Mouse (Mus musculus) cerebellum, adult 11-12 months (tissue): ENCODE results near the gene Capg.
"Not testable (repeated sequence)": the region's sequence is repeated elsewhere in the genome, so short reads cannot be mapped to it uniquely, and the experiment has no call there.

Experiments
- DNase-seq: peaks from one replicate; pipeline ENCODE4 v3.0.0; 2022

Gene Capg

DNA sequence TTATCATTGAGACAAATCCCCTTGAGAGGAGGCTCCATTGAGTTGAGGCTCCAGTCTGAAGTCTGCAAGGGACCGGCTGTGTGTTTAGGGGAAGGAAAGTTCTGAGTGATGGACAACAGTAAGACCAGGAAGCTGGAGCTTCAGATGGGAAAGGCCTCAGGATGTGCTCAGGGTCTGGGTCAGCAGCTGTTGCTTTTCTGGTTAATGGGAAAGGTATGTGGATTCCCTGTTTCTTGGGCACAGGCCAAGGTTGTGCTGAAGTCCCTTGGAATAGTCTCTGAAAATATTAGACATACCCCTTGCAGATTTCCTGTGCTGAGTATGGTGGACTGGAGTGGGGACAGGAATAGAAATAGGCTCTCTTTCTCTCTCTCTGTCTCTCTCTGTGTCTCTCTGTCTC is 10.6 kb upstream of the Capg start:
- not testable (repeated sequence) for DNase-seq

DNA sequence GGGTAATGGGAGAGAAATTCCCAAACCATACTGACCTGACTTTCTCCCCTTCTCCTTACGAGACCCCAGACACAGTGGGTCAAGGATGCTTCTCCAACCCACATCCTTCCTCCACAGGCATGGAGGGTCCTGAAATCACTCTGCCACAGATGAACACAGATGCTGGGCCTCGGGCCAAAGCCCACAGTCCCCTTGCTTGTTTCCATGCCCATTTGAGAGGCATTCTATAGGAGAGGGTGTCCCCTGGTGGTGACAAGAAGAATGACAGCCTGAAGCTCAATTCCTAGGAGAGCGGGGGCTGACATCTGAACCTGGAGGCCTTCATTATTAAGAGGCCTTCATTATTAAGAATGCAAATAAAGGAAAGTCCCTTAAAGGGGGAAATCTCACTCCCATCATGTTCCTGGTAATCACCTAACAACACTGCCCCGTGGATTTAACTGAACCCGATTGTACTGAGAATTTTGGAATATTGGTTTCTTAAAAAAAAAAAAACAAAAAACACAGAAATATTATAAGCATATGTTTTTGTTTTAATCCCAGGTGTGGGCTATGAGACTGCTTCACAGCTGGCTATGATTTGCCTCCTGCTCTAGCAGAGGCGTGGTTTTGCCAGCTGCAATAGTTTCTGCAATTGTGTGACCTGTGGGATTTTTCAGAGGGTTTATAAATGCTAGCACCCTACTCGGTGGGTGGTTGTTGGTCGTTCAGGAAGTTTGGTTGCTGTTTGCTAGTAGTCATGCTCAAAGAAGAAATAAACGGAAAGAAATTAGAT is 10.0 kb upstream of the Capg start:
- DNase-seq, result peak; percentile 61

DNA sequence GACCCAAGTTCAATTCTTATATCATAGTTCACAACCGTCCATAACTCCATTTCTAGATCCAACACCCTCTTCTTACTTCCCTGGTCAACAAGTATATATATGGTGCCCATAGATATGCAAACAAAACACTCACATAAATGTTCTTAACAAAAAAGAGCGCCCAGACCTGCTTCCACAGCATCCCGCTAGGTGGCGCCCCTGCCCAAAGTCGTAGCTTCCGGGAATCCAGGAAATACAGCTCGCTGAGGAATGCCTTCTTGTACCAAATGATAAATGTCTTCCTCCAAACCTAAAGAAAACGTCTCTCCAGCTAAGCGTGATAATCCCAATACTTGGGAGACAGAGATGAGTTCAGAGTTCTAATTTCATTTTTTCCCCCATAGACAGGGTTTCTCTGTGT is 9.0 kb upstream of the Capg start:
- DNase-seq, result peak; percentile 65

DNA sequence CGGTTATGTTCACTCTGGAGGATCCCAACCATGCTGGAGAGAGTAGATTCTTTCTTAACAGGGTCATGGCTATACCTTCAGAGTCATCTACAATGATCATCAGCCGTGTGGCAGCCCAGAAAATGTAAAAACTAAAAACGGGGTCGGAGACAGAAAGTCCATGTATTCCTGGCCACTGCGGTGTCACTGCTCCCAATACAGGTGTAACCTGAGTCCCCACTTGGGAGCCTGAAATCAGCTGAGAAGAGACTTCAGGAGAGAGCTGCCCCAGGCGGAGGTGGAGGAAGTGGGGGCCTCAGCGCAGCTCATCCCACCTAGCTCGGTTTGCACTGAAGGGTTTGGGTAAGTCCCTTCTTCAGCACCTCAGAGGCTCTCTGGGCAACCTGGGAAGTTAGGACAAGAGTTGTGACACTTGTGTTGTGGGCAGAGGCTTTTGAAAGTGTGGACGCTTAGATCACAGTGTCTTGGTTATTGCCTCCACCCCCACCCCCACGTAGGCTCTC is 6.1 kb upstream of the Capg start:
- peak; percentile 64 for DNase-seq

DNA sequence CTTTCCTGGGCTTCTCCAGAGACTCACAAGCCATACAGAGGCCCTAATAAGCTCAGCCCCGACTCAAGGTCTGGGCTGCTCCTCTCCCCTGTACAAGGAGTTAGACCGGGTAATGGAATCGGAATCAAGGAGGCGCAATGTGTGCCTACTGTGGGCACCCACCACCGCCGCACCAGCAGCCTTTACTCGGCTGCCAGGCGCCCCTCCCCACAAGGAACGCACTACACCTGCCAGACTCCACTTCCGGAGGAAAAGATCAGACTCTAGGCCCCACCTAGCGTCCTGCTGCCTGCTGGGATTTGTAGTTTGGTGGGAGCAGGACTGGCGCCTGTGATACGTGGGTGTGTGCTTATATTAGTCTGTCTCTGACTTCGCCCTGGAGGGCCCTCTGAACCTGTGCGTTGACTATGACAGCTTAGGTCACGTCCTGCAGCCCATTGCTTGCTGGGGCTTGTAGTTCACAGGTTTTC is 5.6 kb upstream of the Capg start:
- DNase-seq, result peak; percentile 96

DNA sequence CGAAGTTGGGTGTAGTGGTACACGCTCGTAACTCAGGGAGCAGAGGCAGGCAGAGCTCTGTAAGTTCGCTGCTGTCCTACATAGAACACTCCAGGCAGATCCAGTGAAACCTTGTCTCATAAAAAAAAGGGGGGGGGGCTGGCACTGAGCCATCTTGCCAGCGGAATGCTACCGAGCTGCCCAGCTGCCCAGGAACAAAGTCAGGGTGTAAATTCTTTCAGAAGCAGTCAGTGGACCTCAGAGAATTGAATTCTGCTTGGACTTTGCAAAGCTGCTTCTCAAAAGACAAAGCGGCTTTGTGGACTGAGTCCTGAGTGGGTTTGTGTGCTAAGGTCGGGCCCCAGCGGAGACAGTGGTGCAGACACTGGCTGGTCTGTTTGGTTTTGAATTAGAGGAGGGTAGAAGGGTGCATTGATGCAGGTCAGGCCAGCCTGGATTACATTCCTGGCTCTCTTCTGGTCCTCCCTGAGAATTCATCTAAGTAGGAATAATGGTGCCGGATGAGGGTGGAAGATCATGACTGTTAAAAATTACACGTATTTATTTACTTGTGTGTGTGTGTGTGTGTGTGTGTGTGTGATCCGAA is 833 bp upstream of the Capg start:
- no peak for DNase-seq

DNA sequence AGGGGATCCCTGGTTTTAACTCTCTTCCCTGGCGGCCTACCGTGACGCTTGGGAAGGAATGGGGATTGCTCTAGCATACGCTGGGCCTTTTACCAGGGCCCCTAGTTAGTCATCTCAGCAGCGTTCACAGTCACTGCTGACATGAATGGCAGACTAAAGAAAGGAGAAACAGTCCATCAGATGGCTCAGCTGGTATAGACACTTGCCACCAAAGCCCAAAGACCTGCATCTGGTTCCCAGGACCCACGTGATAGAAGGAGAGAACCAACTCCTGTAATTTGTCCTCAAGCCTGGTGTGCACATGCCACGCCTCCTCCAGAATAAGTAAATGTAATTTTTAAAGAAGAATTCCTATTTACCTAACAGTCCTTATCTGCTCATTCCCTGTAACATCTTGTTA is 1.2 kb downstream of the Capg start:
- no peak for DNase-seq

DNA sequence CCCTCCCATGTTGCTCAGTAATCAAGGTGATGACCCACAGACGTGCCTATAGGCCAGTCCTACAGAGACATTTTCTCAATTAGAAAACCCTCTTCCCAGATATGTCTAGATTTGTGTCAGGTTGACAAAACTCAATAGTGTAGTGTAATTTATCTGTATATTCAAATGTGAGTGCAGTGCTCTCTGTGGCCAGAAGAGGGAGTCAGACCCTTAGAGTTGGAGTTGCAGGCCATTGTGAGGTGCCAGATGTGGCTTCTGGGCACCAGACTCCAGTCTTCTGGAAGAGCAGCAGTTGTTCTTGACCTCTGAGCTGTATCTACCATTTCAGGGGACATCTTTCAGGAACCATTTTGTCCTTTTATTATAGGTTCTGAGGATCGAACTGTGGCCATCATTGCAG is 2.9 kb downstream of the Capg start:
- DNase-seq, result no peak

DNA sequence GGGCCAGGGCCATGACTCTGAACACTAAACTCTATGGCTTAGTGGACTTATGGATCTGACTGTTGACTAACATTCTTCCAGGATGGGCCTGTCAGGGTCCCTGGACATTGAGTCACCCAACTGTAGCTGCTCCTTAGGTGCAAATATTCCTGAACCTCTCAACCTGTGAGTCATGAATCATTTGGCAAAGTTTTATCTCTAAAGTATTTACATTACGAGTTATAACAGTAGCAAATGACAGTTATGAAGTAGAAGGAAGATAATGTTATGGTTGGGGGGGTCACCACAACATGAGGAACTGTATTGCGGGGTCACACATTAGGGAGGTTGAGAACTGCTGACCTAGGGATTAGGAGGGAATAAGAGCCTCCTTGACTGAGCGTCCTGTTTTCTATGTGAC is 3.7 kb downstream of the Capg start:
- DNase-seq, result no peak

DNA sequence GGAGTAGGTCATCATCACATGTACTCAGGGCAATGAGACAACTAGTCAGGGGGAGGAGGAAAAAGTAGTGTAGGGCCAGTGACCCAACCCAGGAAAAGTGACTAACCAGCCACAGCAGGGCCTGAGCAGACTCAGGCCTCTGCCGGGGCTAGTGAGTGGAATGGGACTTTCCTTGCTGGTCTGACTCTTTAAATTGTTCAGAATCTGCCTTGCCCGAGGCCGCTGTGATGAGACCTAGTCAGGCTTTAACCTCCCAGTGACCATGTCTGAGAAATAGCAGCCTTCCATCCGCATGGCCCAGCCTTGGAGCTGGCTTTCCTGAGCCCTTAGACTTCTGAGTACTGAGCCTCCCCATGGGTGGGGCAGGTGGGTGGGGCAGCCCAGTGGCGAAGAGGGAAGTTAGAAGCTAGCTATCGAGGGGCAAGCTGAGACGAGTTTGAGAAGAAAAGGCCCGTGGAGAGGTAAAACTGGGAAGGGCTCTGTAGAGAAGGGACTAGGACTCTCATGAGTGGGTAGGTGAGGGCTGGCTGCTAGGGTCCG is 4.9 kb downstream of the Capg start:
- no peak for DNase-seq

DNA sequence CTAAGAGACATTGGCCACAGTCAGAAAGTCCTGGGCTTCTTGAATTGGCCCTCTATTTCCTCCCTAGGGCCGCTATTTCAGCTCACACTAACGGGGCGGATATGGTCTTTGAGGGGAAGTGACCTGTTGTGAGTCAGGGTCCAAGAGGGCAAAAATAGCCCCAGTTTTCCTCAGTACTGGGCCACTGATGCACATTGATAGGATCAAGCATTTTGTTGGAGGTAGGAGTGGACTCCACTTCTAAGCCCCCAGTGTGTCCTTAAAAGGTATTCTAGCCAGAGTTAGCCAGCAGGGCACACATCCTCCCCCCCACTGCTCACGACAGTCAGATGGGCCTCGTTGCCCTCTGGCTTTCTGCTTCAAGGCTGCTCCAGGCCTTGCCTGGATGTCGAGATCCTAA is 5.8 kb downstream of the Capg start:
- DNase-seq, result no peak

DNA sequence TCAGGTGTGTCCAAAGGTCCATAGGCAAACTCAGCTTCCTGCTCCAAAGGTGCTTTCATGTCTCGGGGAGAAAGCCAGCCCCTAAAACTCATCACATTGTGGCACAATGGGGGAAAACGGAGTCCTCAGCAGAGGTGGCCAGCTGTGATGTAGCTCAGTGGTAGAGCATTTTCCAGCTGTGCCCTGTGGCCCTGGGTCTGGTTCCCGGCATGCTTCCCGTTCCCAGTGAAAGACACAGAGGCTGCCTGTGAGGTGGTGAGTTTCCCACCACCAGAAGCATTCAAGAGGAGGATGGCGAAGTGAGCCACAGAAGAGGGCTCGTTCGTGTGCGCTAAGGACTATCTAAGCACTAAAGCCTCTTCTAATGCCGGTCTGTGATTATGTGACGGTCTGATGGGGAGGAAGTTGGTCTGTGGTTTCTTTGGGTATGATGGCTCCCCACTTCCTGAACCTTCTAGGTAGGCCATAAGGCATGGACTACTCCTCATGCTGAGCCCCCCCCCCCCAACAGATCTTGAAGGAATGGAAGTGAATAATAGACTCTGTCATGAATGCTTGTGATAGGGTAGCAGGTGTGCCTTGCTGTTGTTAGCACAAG is 6.4 kb downstream of the Capg start:
- no peak for DNase-seq

DNA sequence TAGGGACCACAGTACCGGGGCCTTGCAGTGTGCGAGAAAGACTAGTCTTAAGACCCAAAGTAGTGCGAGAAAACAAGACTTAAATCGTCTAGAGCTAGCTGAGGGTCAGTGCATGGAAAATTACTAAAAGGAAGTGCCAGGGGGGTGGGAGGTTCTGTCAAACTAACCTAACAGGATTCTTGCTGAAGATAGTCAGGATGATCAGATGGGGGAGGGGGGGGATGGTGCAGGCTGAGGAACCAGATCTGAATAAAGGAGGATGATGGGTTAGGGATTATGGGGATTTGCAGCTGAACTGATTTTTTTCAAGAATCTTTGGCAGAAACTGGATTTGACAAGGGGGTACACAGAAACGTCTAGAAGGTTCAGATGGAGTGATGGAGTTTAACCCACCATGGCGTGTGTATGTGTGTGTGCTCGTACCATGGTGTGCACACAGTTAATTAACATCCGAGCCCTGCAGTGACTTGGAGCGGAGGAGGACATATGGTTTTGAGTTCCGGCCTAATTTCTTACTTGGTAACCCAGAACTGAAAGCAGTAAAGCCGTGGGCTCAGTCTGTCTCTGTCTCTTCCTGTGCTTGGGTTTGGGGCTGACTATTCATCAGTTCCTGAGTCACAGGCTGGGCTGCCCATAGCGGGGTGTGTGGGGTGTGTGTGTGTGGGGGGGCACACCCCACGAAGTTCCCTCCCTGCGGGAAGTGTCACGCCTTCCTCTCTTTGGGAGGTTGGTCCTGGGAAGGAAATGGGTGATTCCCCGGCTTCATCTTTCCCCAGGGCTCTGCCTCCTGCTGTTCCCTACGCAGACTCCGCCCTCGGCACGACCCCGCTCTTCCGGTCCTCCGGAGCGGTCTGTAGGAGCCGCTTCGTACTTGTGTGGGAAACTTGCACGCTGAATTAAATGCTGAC is 8.2 kb downstream of the Capg start:
- no peak for DNase-seq

DNA sequence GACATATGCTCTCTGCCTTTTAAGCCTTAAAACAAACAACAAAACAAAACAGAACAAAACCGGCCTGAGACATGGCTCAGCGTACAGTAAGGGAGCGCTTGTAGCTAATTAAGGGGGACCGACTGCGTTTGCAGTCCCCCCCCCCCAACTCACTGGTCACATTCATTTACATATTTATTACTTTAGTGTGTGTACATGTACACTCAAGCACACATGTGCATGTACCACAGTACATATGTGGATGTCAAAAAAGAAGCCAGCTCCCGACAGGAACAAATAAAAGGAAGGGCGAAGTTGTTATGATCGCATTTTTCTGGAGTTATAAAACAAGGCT is 8.9 kb downstream of the Capg start:
- DNase-seq, result no peak

DNA sequence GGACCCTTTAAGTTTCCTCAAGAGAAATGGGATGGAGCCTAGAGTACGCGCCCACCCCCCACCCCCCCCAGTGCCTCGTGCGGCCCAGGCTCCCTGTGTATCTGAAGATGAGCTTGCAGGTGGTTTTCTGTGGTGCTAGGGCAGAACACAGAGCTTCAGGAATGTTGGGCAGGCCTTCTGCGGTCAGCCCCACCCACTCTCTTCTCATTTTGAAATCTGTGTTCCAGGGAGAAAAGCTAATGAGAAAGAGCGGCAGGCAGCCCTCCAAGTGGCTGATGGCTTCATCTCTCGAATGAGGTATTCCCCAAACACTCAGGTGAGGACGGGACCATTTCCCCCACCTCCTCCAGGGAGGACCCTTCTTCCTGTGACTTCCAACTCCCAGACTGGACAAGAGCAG is 16.6 kb downstream of the Capg start:
- DNase-seq, result no peak

DNA sequence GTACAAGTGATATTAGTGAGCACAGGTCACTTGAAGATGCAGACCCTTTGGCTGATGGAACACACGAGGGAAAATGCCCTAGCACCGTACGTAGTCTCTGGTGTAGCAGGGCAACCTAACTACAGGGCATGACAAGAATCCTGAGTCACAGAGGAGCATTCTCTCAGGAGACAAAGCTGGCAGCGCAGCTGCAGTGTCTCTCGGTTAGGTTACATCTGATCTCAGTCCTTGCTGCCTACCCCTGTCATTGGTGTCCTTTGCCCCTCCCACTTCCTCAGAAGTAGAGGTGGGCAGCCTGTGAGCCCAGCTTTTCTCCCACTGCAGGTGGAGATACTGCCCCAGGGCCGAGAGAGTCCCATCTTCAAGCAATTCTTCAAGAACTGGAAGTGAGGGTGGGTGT is 18.3 kb downstream of the Capg start:
- DNase-seq, result no peak

DNA sequence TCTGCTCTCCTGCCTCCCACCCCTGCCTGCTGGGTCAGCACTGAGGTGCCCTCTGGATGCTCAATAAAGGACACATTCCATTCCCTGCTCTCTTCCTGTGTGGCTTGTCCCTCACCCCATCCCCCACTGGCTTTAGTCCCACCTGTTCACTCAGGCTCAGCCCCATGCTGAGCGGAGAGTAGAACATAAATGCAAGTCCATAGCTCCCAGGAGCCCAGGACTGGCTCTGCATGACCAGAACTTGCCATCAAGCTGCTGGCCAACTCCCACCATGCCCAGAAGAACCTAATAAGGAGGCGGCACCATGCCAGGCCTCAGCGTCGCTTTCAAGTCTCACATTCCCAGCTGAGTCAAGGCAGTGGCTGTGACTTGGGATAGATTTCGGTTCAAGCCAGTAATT is 18.7 kb downstream of the Capg start:
- DNase-seq, result no peak

DNA sequence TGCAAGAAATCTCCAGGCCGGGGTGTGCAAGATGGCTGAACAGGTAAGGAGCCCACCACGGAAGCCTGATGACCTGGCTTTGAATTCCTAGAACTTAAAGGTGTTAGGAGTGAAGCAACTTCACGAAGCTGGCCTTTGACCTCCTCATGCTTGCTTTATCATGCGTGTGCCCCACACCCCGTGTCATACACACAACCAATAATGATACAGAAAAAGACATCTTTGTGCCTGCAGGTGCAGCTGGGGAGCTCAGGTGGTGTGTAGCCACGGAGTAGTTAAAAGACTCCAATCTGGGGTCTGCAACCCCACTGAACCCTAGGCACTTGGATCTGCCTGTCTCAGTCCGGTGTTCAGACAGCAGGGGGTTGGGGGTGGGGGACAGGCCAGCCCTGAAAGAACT is 21.3 kb downstream of the Capg start:
- DNase-seq, result no peak

DNA sequence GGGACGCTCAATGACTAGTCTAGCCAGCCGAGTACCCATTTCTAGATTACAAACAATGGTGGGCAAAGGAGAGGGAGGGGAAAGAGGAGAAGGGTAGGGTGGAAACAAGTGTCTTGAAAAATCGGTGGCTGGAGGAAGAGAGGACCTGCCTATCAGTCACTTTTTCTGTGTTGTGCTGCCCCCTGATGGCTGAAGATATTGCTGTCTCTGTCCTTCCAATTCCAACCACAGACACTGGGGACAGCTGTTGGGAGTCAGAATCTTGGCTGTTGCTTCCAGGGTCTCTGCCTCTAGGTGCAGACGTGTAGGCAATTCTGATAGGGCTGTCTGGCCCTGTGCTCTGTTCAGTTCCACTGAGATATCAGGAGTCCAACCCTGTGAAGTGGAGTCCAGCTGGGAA is 21.9 kb downstream of the Capg start:
- DNase-seq, result peak; percentile 69

DNA sequence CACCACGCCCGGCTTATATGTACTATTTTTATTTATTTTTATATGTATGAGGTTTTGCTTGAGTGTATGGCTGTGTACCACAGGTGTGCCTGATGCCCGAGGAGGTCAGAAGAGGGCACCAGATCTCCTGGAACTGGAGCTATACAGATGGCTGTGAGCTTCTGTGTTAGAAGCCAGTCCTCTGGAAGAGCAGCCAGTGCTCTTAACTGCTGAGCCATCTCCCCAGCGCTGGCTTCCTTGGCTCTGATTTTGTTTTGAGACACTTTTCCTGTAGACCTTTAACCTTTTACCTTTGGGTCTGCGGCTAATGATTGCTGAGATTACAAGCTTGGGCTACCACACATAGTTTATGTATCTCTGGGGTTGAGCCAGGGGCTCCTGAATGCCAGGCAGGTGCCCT is 23.3 kb downstream of the Capg start:
- no peak for DNase-seq

DNA sequence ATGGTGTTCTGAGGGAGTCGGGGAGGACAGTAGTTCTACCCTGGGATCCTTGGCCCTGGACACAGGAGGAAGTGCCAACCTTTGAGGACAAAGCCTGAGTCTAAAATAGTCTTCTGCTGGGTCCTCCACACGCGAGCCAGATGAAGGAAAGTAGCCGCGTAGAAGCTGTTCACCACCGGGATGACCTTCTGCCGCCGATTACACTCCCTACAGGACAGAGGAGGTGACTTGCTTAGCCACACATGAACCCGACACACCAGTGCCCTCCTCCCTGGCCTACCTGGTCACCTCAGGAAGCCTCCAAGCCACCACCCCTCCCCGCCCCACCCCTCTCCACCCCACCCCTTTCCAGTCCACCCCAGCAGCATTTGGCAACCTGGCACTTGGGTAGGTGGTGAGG is 24.5 kb downstream of the Capg start:
- DNase-seq, result no peak

DNA sequence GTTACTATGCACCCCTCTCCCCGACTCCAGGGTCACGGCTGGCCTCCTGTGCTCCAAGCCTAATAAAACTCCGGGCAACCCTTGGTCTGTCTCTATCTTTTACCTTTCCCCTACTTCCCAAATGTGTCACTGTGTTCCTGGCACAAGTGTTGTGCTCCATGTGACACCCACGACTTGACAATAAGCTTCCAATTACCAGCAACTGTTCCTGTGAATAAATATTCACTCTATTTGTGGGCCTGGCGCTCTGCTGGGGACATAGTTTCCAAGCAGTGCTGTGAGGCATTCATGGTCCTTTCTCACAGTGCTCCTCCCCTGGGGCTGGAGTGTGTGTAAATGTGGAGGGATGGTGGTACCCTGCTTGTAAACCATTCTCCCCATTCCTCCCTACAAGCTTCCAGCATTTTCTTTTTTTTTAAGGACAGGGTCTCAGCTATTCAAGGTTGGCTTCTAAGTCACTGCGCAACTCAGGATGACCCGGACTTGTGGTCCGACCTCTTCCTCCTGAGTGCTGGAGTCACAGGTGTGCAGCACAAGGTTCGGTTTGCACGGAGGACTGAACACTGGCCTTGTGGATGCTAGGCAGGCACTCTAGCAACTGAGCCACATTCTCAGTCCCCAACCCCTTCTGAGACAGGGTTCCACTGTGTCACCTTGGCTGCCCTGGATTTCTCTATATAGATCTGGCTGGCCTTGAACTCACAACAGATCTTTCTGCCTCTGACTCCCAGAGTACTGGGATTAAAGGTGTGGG is 26.6 kb downstream of the Capg start:
- DNase-seq, result no peak
